Mouse (Mus musculus): ENCODE results near the gene Pdia3. TPM values are rescaled to one million over a fixed set of nuclear protein-coding genes. Genes with fewer than 3 reads are reported as not detected.
"Not testable (repeated sequence)": the region's sequence is repeated elsewhere in the genome, so short reads cannot be mapped to it uniquely, and the experiment has no call there.

Pdia3 gene
- polyA plus RNA-seq, 1 experiment from 2014 or later, result 624 TPM

DNA sequence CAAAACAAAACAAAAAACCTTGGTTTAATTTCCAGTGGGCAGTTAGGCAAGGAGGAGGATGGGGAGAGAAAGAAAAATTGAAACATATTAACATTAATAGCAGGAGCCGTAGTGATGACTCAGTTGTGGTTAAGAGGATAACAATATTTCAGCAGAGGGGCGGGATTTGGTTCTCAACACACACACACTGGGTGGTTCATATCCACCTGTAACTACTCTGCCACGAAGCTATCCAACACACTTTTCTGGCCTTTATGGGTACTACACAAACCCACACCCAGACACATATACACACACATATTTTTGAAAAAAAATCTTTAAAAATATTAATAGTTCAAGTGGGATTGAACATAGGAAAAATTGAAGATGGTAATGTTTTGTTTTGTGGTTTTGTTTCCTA lies 33.4 kb downstream of the Pdia3 start:
- peaks cover 23% of the 10 kb centered on the region for H3K27me3 ChIP-seq (ENCODE audit: low read depth, poor library complexity, severe bottlenecking)
- no peaks in the 10 kb centered on the region for H3K9me3 ChIP-seq (replicated peaks)
- DNase-seq (ENCODE audit: low spot score), result no peak
- 88% methylated on average over 3 of the region's 3 CpGs for WGBS
- peaks cover 40% of the 10 kb centered on the region for H3K4me1 ChIP-seq
- no peak overlapping the region for H3K27ac ChIP-seq (replicated peaks)
- H3K36me3 ChIP-seq, result peaks cover 9% of the 10 kb centered on the region
- H3K4me3 ChIP-seq, result no peak overlapping the region

DNA sequence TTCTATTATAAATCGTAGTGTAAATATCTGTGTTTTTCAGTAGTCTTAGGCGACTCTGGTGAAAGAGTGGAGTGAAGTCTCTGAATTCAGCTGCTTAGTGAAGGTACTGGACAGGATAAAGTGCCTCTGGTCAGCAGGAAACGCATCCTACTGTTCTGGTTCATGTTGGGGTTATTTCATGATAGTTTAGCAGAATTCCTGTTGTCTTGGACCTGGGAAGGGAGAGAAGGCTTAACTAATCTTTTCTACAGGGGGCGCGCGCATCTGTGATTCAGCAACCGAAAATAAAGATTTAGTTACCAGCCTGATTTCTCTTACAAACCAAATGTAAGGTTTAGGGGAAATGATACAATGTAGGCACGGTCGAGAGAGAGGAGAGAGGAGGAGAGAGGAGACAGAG lies 34.6 kb downstream of the Pdia3 start:
- no peak for DNase-seq (ENCODE audit: low spot score)
- Histone ChIP-seq H3K4me3 (peak overlapping the region; percentile 99), H3K27ac (replicated peaks) (peak overlapping the region; percentile 96), H3K9me3 (replicated peaks) (no peaks in the 10 kb centered on the region), H3K27me3 (ENCODE audit: low read depth, poor library complexity, severe bottlenecking) (peaks cover 12% of the 10 kb centered on the region), H3K36me3 (peaks cover 20% of the 10 kb centered on the region), H3K4me1 (peaks cover 32% of the 10 kb centered on the region)
- 20% methylated on average over 9 of the region's 9 CpGs for WGBS

DNA sequence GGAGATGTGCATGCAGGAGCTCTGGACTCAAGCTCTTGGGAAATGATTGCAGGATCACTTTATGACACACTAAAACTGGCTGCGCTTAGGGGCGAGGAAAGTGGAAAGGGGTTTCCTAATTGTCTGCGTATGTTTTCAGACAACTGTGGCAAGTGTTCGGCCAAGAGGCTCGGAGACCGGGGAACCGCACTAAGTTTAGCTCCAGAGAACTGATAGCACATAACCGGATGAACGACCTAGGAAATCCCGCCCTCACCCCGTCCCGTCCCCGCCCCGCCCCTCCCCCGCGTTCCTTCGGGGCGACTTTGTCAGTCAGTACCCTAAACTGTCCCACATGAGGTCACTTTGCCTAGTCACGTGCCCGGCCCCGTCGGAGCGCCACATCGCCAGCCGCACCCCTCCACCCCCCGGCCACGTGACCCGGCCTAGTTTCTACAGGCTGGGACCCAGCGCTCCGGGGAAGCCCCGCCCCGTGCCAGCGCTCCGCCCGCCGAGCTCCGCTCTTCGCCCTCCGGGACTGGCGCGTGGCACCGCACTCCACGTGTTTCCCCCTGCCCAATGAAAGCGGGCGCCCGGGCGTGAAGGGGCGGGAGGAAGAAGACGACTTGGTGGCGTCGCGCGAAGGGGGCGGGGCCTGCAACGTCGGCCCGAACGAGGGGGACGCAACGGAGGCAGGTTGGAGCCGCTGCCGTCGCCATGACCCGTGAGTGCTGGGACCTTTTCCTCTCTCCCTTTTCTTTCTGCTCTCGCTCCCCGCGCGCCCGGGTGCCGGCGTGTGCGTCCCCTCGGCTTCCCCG lies 35.4 kb downstream of the Pdia3 start, which contains the start of gene Serf2:
Gene Serf2 (plus strand): TSS at position 457 of the 797 bp plus-strand sequence.
- Histone ChIP-seq H3K27ac (replicated peaks) (peak within 1 kb of the TSS; percentile 96), H3K4me3 (peak within 1 kb of the TSS; percentile 99), H3K4me1 (peaks cover 33% of the 10 kb centered on the region), H3K27me3 (ENCODE audit: low read depth, poor library complexity, severe bottlenecking) (0 out of 2 replicates have a peak, but pooled peaks cover 4% of the 10 kb centered on the region), H3K9me3 (replicated peaks) (no peaks in the 10 kb centered on the region), H3K36me3 (peaks cover 28% of the 10 kb centered on the region)
- WGBS, result under 1% methylated on average over 74 of the region's 74 CpGs
- DNase-seq (ENCODE audit: low spot score), result peak; percentile 100

DNA sequence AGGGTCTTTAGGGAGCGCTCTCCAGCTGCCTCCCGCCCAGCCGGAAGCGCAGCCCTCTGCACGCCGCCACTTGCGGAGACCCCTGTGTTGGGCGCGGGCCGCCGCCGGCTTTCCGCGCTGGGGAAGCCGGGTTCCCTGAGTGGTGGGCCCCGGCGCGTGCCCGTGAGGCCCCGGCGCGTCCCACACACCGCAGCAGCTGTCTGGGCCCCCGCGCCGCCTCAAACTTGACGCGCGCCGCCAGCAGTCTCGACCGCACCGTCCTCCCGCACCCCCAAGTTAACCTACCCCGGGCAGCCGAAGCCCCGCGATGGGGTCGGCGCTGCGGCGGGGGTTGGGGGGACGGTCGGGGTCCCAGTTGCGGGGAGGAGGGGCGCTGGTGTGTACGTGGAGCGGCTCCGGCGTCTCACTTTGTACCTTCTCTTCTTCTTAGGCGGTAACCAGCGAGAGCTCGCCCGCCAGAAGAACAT lies 36.0 kb downstream of the Pdia3 start:
- no peak for DNase-seq (ENCODE audit: low spot score)
- Histone ChIP-seq H3K4me1 (peaks cover 33% of the 10 kb centered on the region), H3K27me3 (ENCODE audit: low read depth, poor library complexity, severe bottlenecking) (no peaks in the 10 kb centered on the region), H3K36me3 (peaks cover 35% of the 10 kb centered on the region), H3K27ac (replicated peaks) (peak overlapping the region; percentile 96), H3K4me3 (peak overlapping the region; percentile 99), H3K9me3 (replicated peaks) (no peaks in the 10 kb centered on the region)
- under 1% methylated on average over 54 of the region's 54 CpGs for WGBS

DNA sequence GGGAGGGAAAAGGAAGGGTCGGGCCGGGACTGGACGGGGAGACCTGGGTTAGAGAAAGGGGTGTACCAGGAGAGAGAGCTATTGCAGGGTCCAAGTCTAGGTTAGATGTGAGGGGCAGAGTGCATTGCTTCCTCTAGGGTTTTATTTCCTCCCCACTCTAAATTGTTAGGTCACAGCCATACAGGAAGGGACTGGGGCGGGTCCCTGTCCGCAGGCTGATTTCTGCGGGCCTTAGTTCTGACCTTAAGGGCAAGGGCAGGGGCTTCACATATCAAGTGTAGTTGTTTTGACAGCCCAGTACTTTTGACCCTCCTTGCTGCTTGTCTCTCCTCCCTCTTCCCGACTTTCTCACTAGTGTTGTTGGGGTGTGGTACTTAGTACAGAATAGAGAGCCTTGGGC lies 36.5 kb downstream of the Pdia3 start:
- Histone ChIP-seq H3K27me3 (ENCODE audit: low read depth, poor library complexity, severe bottlenecking) (no peaks in the 10 kb centered on the region), H3K9me3 (replicated peaks) (no peaks in the 10 kb centered on the region), H3K36me3 (peaks cover 36% of the 10 kb centered on the region), H3K27ac (replicated peaks) (peak overlapping the region; percentile 96), H3K4me1 (peaks cover 33% of the 10 kb centered on the region), H3K4me3 (peak overlapping the region; percentile 99)
- WGBS, result 4% methylated on average over 7 of the region's 7 CpGs
- peak; percentile 20 for DNase-seq (ENCODE audit: low spot score)

DNA sequence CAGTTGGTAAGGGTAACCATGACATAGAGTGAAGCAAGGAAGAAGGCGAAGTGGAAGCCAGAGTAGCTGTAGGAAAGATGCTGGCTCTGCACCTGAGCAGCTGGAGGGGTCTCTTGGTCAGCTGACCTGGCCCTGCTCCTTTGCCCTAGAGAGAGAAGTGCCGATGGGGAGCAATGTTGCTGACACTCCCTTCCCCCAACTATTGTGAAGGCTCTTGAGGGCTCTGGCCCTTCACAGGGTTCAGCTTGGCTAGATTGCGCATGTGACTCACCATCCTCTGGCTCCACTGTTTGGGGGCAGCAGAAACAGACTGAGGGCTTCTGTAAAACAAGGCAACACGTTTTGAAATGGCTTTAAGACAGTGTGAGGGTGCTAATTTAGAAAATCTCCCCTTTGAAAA lies 38.8 kb downstream of the Pdia3 start:
- WGBS, result 90% methylated on average over 4 of the region's 4 CpGs
- Histone ChIP-seq H3K27ac (replicated peaks) (no peak overlapping the region), H3K4me3 (0 out of 2 replicates have a peak overlapping the region, but pooled peaks have one; percentile 2), H3K27me3 (ENCODE audit: low read depth, poor library complexity, severe bottlenecking) (no peaks in the 10 kb centered on the region), H3K9me3 (replicated peaks) (no peaks in the 10 kb centered on the region), H3K4me1 (peaks cover 40% of the 10 kb centered on the region), H3K36me3 (peaks cover 36% of the 10 kb centered on the region)
- no peak for DNase-seq (ENCODE audit: low spot score)

DNA sequence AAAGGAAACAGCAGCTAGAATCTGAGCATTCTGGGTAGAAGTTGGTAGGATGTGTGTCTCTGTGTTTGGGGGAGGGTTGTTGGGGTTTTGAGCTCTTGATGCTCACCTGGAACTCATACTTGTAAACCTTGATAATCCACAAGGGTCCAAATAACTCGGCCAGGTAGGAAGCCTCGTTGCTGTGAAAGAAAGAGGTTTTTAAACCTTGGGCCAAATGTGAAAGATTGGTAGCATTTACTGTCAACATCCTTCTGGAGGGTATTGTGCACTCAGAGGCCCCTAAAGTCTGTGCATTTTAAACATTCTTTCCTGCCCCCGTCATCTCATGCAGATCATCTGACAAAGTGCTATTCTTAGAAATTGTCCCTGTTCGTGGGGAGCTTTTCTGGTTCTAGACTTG lies 39.4 kb downstream of the Pdia3 start, which contains the start of gene Hypk:
Gene Hypk (plus strand): TSS at position 301 of the 400 bp plus-strand sequence.
- Histone ChIP-seq H3K27me3 (ENCODE audit: low read depth, poor library complexity, severe bottlenecking) (no peaks in the 10 kb centered on the region), H3K9me3 (replicated peaks) (no peaks in the 10 kb centered on the region), H3K4me3 (0 out of 2 replicates have a peak within 1 kb of the TSS, but pooled peaks have one; percentile 2), H3K4me1 (peaks cover 42% of the 10 kb centered on the region), H3K27ac (replicated peaks) (no peak within 1 kb of the TSS), H3K36me3 (peaks cover 36% of the 10 kb centered on the region)
- no peak for DNase-seq (ENCODE audit: low spot score)
- 85% methylated on average over 4 of the region's 4 CpGs for WGBS

DNA sequence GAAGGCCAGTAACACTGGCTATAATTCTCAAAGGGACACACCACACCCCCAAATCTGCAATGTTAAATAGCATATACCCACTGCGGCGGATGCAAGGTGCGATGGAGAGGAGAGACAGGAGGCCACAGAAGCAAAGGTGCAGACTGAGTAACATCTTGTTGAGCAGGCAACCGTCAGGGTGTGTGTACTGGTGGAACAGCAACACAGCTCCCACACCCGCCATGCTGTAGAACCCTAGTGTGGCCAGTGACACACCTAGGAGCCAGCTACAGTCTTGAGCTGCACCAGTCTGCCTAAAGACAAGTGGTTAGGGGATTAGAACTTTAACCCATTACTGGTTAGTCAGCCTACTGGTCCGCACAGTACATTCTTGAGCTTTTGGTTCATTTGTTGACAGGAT lies 40.3 kb downstream of the Pdia3 start:
- WGBS, result 88% methylated on average over 6 of the region's 6 CpGs
- no peak for DNase-seq (ENCODE audit: low spot score)
- Histone ChIP-seq H3K36me3 (peaks cover 46% of the 10 kb centered on the region), H3K4me1 (peaks cover 39% of the 10 kb centered on the region), H3K9me3 (replicated peaks) (no peaks in the 10 kb centered on the region), H3K27me3 (ENCODE audit: low read depth, poor library complexity, severe bottlenecking) (no peaks in the 10 kb centered on the region), H3K27ac (replicated peaks) (no peak overlapping the region), H3K4me3 (no peak overlapping the region)

DNA sequence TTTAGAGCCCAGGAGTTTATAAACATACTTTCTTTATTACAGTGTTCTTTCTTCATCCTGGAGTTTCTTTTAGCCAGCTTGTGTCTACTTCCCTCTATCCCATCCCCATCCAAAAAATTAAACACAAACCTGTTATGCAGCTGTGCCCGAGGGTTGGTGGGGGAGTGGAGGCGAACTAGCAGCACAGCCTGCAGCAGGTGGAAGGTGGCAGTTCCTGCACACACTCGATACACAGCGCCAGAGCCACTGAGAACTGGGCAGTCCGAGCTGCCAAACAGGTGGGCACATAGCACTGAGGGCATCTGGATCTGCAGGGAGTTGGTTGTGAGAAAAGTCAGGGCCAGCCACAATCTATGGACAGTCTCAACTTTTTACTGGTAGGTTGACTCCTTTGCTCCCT lies 42.0 kb downstream of the Pdia3 start:
- Histone ChIP-seq H3K9me3 (replicated peaks) (no peaks in the 10 kb centered on the region), H3K4me3 (0 out of 2 replicates have a peak overlapping the region, but pooled peaks have one; percentile 7), H3K36me3 (peaks cover 62% of the 10 kb centered on the region), H3K27ac (replicated peaks) (no peak overlapping the region), H3K4me1 (peaks cover 34% of the 10 kb centered on the region), H3K27me3 (ENCODE audit: low read depth, poor library complexity, severe bottlenecking) (no peaks in the 10 kb centered on the region)
- DNase-seq (ENCODE audit: low spot score), result no peak
- 81% methylated on average over 5 of the region's 5 CpGs for WGBS

DNA sequence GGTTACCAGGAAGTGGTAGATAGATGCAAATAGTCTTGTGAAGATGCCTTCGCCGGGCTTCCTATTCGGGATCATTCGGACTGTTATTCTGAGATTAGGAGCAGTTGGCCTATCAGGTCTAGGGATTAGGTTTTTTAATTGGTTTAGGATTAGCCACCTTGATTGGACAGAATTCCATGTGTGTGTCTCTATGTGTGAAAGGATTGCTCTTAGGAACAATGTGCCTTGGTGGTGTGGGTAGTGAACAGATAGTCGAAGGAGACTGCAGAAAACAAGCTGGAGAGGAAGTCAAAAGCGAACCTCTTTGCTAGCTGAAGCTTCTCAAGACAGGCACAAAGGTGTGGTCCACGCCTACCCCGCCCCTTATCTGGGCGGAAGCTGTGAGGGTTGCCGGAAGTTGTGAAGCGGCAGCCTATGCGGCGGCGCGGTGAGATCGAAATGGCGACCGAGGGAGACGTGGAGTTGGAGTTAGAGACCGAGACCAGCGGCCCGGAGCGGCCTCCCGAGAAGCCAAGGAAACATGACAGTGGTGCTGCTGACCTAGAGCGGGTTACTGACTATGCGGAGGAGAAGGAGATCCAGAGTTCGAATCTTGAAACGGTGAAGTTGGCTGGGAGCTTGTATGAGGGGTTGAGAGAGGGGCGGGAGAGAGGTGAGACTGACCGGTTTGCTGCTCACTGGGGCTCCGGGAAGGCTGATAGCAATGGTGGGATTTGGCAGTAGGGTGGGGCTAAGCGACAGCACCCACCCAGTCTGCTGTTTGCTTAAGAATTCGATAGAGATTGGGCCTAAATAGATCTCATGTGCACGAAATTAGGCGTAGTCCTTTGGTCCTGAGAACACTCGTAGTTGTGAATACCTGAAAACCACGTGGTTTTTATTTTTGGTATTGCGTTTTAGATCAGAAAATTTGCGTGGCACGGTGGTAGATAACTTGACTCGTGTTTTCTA lies 43.4 kb downstream of the Pdia3 start, which contains the start of gene Serinc4:
Gene Serinc4 (minus strand): TSS at position 90 of the 951 bp plus-strand sequence.
- DNase-seq (ENCODE audit: low spot score), result peak; percentile 87
- 4% methylated on average over 41 of the region's 41 CpGs for WGBS
- peak within 1 kb of the TSS; percentile 87 for H3K27ac ChIP-seq (replicated peaks)
- H3K27me3 ChIP-seq (ENCODE audit: low read depth, poor library complexity, severe bottlenecking), result no peaks in the 10 kb centered on the region
- H3K9me3 ChIP-seq (replicated peaks), result no peaks in the 10 kb centered on the region
- peak within 1 kb of the TSS; percentile 80 for H3K4me3 ChIP-seq
- H3K36me3 ChIP-seq, result peaks cover 60% of the 10 kb centered on the region
- peaks cover 23% of the 10 kb centered on the region for H3K4me1 ChIP-seq

DNA sequence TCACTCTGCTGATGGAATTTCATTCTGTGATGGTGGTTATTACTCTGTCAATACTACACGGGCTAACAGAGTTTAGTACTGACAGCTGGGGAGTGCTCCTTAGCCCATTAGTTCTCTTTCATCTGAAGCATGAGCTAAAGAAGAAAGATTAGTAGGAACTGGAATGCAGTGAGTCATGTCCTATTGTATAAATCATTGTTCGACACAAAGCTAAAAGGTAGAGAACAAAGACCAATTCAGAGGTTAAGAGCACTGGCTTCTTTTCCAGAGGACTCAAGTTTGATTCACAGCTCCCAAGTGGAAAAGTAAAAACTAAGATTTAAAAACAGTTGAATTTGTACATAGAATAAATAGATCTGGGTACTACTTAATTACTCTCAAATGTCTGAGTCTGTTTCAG lies 46.5 kb downstream of the Pdia3 start:
- no peaks in the 10 kb centered on the region for H3K27me3 ChIP-seq (ENCODE audit: low read depth, poor library complexity, severe bottlenecking)
- H3K36me3 ChIP-seq, result peaks cover 37% of the 10 kb centered on the region
- 82% methylated on average over 2 of the region's 2 CpGs for WGBS
- H3K27ac ChIP-seq (replicated peaks), result no peak overlapping the region
- peaks cover 16% of the 10 kb centered on the region for H3K4me1 ChIP-seq
- no peak for DNase-seq (ENCODE audit: low spot score)
- H3K4me3 ChIP-seq, result no peak overlapping the region
- no peaks in the 10 kb centered on the region for H3K9me3 ChIP-seq (replicated peaks)

DNA sequence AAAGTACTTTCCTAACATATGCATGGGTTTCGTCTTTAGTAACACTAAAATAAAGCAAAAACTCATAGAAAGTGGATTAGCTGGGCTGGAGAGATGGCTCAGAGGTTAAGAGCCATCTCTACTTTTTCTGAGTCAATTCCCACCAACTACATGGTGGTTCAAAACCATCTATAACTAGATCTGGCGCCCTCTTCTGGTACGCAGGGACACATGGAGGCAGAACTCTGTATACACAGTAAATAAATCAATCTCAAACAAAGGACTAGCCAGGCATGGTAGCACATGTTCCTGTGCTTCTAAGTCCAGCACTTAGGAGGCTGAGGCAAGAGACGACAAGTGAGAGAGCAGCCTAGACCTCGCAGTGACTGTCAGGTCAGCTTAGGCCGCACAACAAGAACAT lies 55.4 kb downstream of the Pdia3 start:
- 78% methylated on average over 2 of the region's 6 CpGs for WGBS

More for the DNA sequence above, 55.4 kb downstream of the Pdia3 start:
- H3K9me3 ChIP-seq (replicated peaks); H3K27ac ChIP-seq (replicated peaks); H3K4me1 ChIP-seq; H3K27me3 ChIP-seq (ENCODE audit: low read depth, poor library complexity, severe bottlenecking); H3K4me3 ChIP-seq; DNase-seq (ENCODE audit: low spot score): not testable (repeated sequence)
- peaks cover 18% of the 10 kb centered on the region for H3K36me3 ChIP-seq

All from midbrain, embryonic 10.5 days (tissue).